ENCODE assay signal across 28 mouse cellular contexts in genomic region chrX:169095584-169095983, GRCm38 (mm10).
A peak's percentile ranks its signal among the peaks of the same experiment; 100 is the strongest.
DNase-seq lines count a peak whose midpoint lies in the region; ATAC-seq and TF ChIP-seq lines count a peak whose summit lies in the region.
"Had no signal": no experiment of that assay in that cellular context is flagged by ENCODE, and none has a peak within 500 bp of the region (broad histone marks: within the 10 kb centered on the region; RNA-seq: fewer than 3 reads in every experiment).

No protein-coding gene starts in this region.

- no peak overlapping the region for H3K27ac ChIP-seq in liver, embryonic 13.5 days
- H3K27ac ChIP-seq: embryonic facial prominence, embryonic 10.5 days; forebrain, embryonic 15.5 days; limb, embryonic 15.5 days; macrophage; midbrain, embryonic 13.5 days; neural tube, embryonic 12.5 days had no signal

- peak; percentile 95 for DNase-seq in MEL-GATA-1-ER (ENCODE audit: extremely low read depth, low read depth)
- no peak for DNase-seq in liver, embryonic 13.5 days
- DNase-seq in lung, postnatal 25 days (ENCODE audit: low spot score): no peak
- DNase-seq in spleen, postnatal 14 days (ENCODE audit: low spot score in 2 of 2): no peak
- DNase-seq in T-cell, adult 2 months (ENCODE audit: low spot score): no peak
- DNase-seq: adrenal gland, postnatal 10 days; cerebellum, adult 9-11 months; gastrocnemius, postnatal 10 days; heart, adult 11 months; heart, postnatal 10 days; kidney, adult 2 months; kidney, postnatal 10 days; left cerebral cortex, postnatal 4 days; retina, postnatal 1 day; right cerebral cortex, postnatal 25 days; spleen, adult 18-20 months; thymus, postnatal 14 days had no signal

- no peaks in the 10 kb centered on the region for H3K79me2 ChIP-seq in C2C12 (ENCODE audit: control insufficient read depth, insufficient read depth)

- peaks cover 15% of the 10 kb centered on the region for H3K4me1 ChIP-seq in liver, embryonic 13.5 days (replicated peaks)
- H3K4me1 ChIP-seq: embryonic facial prominence, embryonic 10.5 days; forebrain, embryonic 15.5 days; heart, embryonic 12.5 days; limb, embryonic 15.5 days; midbrain, embryonic 13.5 days; neural tube, embryonic 12.5 days had no signal

- no peak overlapping the region for H3ac ChIP-seq in C2C12 (ENCODE audit: control insufficient read depth, insufficient read length, low read depth)

- no peak overlapping the region for H3K4me3 ChIP-seq in C2C12 (ENCODE audit: insufficient read depth, poor library complexity, severe bottlenecking)
- H3K4me3 ChIP-seq in liver, embryonic 13.5 days (replicated peaks): no peak overlapping the region
- H3K4me3 ChIP-seq: embryonic facial prominence, embryonic 10.5 days; forebrain, embryonic 15.5 days; heart, embryonic 12.5 days; limb, embryonic 15.5 days; midbrain, embryonic 13.5 days; neural tube, embryonic 12.5 days had no signal

- H3K79me3 ChIP-seq in C2C12 (ENCODE audit: low read depth): no peaks in the 10 kb centered on the region

- no peak overlapping the region for H3K4me2 ChIP-seq in liver, embryonic 13.5 days
- H3K4me2 ChIP-seq: forebrain, embryonic 15.5 days; heart, embryonic 12.5 days; limb, embryonic 15.5 days; midbrain, embryonic 13.5 days; neural tube, embryonic 12.5 days had no signal

- H3K27me3 ChIP-seq in C2C12 (ENCODE audit: control insufficient read depth, insufficient read depth, insufficient read length): no peaks in the 10 kb centered on the region
- H3K27me3 ChIP-seq in liver, embryonic 13.5 days: no peaks in the 10 kb centered on the region
- H3K27me3 ChIP-seq: forebrain, embryonic 15.5 days; heart, embryonic 12.5 days; neural tube, embryonic 12.5 days had no signal

- no peaks in the 10 kb centered on the region for H3K36me3 ChIP-seq in C2C12 (ENCODE audit: control insufficient read depth, insufficient read depth)
- H3K36me3 ChIP-seq in liver, embryonic 13.5 days: no peaks in the 10 kb centered on the region
- H3K36me3 ChIP-seq: embryonic facial prominence, embryonic 10.5 days; forebrain, embryonic 15.5 days; heart, embryonic 12.5 days; limb, embryonic 15.5 days; midbrain, embryonic 13.5 days; neural tube, embryonic 12.5 days had no signal

- no peaks in the 10 kb centered on the region for H3K9me3 ChIP-seq in liver, embryonic 13.5 days (replicated peaks)
- H3K9me3 ChIP-seq: embryonic facial prominence, embryonic 10.5 days; forebrain, embryonic 15.5 days; heart, embryonic 12.5 days; limb, embryonic 15.5 days; midbrain, embryonic 13.5 days; neural tube, embryonic 12.5 days had no signal

- ATAC-seq in liver, embryonic 13.5 days (ENCODE audit: low read depth): peak; percentile 71
- ATAC-seq in megakaryocyte-erythroid progenitor cell, adult 5-6 weeks (replicated peaks; ENCODE audit: low FRiP score, low TSS enrichment, poor library complexity, severe bottlenecking): peak; percentile 86
- ATAC-seq: activated CD4-positive, CD25-positive, alpha-beta regulatory T cell, adult 4 months; CD4-positive, CD25-positive, alpha-beta regulatory T cell, adult 4 months; forebrain, embryonic 15.5 days; midbrain, embryonic 13.5 days had no signal

- H3K9ac ChIP-seq in liver, embryonic 13.5 days: no peak overlapping the region
- H3K9ac ChIP-seq: forebrain, embryonic 15.5 days; heart, embryonic 12.5 days; limb, embryonic 15.5 days; midbrain, embryonic 13.5 days; neural tube, embryonic 12.5 days had no signal

- no peak for TF ChIP-seq CTCF in C2C12 (IDR thresholded peaks at IDR 0.05; ENCODE audit: control insufficient read depth, insufficient read depth, insufficient read length)

TF ChIP-seq in C2C12, 6 proteins besides CTCF, POLR2A, EP300 and RAD21:
- TF ChIP-seq MAX (IDR thresholded peaks at IDR 0.05) (no peak), FOSL1 (IDR thresholded peaks at IDR 0.05; ENCODE audit: insufficient read depth, low read length, poor library complexity, severe bottlenecking) (peak; percentile 24), CEBPB (IDR thresholded peaks at IDR 0.05; ENCODE audit: low read depth) (peak; percentile 2)
